Mouse (Mus musculus) spleen, embryonic (tissue): Measurements from ENCODE around the gene Rad9a.

Experiments
- CTCF ChIA-PET: fragments of 350-600 bp; sonication (Branson Sonifier 250); formaldehyde crosslinking; loops from one replicate; lab custom pipeline; 2022; lab: Charles Lee

Gene Rad9a

DNA sequence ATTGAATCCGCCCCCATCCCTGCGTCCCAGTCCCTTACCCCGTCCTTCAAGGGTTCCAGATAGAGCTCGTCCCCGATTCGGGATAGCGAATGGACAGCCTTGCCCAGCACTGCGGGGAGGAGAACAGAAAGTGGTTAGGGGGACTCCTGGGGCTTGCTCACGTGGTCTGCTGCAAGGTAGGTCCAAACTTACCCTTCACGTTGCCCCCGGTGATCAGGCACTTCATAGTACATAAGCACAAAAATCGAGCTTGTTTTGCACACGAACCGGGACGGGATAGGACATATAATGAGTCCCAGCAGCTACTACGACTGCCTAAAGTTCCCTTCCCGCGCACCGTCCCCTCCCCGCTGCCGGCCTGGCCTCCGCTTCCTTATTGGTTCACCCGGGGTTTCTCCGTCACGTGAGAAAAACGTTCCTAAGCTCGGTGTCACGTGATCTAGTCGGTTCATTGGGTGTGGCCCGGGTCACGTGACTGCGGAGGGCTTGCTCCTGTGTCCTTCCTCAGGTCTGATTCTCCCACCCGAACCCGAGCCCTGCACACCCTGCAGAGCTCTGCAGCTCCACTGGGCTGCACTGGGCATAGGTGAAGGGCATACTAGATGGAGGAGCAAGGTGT is at the start of gene Rad9a:
TSS of gene Rad9a (minus strand) at position 372 of the 619 bp plus-strand sequence.
- CTCF ChIA-PET: interaction anchor here (0.5 to 2.2 kb wide), 5 partner anchors 28 to 149 kb away, joined by 3 to 12 read pairs (median 6); no protein-coding TSS in a partner anchor

DNA sequence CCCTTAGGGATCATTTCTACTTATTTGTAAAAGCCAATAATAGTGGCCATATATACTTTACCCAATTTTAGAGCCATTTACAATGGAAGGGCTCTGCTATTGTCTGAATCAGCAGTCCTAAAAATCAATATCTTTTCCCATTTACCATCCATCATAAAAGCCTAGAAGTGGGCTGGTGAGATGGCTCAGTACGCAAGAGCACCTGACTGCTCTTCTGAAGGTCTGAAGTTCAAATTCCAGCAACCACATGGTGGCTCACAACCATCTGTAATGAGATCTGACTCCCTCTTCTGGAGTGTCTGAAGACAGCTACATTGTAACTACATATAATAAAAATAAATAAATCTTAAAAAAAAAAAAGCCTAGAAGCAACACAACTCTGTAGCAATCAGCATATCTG is 47.2 kb upstream of the Rad9a start:
- CTCF ChIA-PET: interaction anchor here (0.8 to 1.1 kb wide), 2 partner anchors 31 to 136 kb away, joined by 3 read pairs; no protein-coding TSS in a partner anchor

DNA sequence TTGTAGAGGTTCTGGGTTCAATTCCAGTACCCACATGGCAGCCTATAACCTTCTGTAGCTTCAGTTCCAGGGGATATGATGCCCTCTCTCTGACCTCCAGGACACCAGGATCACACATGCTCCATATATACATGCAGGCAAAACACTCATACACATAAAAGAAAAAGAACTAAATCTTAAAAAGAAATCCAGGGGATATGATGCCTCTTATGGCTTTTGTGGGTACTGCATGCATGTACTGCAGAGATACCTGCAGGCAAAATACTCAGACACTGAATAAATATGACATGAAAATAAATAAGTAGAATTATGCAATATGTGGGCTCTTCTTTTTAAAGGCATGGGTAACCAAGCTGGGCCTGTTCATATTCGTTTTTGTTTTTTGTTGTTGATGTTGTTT is 45.5 kb upstream of the Rad9a start:
- CTCF ChIA-PET: interaction anchor here (0.7 kb wide), 1 partner anchor 200 kb away, joined by 3 read pairs; no protein-coding TSS in a partner anchor

DNA sequence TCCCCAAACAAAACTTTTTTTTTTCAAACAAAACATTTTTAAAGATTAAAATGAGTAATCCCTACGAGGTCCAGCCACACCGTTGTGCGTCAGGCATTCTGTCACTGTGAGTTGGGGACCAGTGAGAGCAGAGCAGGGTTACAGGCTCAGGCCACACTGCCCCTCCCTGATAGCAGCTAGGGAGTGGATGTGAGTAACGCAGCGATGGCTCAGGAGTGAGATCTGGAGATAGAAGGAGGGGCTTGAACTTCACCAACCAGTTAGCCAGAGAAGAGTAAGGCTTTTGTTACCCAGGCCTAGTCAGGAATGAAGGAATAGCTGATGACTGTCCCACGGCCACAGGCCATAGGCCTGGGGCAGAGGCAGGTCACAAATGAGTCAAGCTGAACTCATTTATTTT is 43.3 kb upstream of the Rad9a start:
- CTCF ChIA-PET: no interaction called here

DNA sequence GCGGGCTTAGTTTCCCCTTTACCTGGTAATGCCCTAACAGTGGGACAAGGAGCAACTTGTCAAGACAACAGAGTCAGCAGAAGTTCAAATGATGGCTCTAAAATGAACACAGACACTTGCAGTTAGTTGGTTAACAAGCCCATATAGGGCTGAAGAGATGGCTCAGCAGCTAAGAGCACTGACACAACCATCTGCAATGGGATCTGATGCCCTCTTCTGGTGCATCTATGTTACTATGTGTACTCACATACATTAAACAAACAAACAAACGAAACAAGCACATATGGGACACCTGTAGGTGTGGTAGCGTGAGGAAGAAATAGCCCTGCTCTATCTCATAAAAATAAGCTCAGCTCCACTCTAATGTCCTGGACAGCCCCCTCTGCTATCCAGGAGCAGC is 41.0 kb upstream of the Rad9a start:
- CTCF ChIA-PET: interaction anchor here (0.6 to 0.9 kb wide), 2 partner anchors 11 to 31 kb away, joined by 3 to 5 read pairs; partner anchors contain the start of gene Pold4

DNA sequence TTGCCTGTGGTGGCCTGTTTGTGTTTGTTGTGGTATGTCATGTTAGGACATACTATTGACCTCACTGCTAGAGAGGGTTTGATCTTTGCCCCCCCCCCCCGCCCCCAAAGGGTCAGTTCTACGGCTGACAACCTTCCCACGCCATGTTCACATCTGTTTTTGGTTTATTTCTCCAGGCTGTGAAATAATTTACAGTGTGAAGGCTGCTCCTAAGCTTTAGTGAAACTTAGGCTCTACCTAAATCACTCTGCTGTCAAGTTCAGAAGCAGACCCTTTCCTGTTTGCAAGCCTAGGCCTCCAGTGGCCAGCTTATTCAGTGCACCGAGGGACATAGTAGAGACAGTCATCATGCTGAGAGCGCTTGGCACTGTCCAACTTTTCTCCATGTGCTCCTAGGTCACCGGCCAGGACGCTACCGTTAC is 38.8 kb upstream of the Rad9a start:
- CTCF ChIA-PET: no interaction called here

DNA sequence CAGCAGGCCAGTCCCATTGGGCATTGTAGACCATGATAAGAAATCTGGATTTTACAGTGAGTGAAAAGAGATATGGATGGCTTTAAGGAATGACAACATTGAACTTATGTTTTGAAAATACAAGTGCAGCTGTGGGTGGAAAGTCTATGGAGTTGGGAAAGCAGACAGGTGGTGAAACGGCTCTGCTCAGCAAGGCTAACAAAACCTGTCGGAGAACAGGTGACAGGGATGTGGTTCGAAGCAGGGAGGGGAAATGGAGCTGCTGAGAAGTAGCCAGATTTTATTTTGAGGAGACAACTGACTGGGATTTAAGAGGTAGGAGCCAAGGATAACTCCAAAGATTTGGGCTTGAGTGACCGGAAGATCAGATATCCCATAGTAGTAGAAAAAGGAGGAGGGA is 33.1 kb upstream of the Rad9a start:
- CTCF ChIA-PET: interaction anchor here (0.6 kb wide), 1 partner anchor 687 kb away, joined by 5 read pairs; no protein-coding TSS in a partner anchor

DNA sequence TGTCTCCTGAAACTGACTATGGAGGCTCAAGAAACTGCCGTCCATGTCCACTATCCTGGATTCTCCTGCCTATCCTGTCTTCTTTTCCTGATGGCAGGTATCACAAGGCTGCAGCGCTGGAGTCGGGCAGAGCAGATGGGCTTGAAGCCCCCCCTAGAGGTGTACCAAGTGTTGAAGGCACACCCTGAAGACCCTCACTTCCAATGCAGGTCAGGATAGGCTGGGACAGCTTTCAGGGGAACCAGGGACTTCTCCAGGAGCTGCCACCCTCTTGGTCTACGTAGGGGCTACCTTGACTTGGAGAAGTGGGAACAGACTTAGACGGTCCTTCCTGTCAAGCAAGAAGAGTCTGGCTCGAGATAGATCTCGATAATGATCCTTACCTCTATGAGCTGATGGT is 31.2 kb upstream of the Rad9a start:
- CTCF ChIA-PET: interaction anchor here (0.5 to 1.3 kb wide), 4 partner anchors 25 to 181 kb away, joined by 3 to 5 read pairs (median 3); no protein-coding TSS in a partner anchor

DNA sequence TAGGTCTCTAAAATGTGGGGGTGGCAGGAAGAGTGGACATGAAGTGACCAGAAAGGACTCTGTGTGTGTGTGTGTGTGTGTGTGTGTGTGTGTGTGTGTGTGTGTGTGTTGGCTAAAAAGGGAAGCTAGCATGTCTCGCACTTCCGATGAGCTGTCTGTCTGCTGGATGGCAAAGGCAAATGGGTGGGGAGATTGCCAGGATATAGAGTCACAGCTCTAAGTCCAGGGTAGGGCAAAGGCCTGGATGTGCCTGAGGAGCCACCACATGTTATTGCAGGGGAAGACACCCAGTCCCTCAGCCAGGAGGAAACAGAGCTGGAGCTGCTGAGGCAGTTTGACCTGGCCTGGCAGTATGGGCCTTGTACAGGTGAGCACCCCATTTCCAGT is 30.7 kb upstream of the Rad9a start:
- CTCF ChIA-PET: interaction anchor here (0.6 to 1.3 kb wide), 7 partner anchors 11 to 371 kb away, joined by 3 to 5 read pairs (median 3); no protein-coding TSS in a partner anchor

DNA sequence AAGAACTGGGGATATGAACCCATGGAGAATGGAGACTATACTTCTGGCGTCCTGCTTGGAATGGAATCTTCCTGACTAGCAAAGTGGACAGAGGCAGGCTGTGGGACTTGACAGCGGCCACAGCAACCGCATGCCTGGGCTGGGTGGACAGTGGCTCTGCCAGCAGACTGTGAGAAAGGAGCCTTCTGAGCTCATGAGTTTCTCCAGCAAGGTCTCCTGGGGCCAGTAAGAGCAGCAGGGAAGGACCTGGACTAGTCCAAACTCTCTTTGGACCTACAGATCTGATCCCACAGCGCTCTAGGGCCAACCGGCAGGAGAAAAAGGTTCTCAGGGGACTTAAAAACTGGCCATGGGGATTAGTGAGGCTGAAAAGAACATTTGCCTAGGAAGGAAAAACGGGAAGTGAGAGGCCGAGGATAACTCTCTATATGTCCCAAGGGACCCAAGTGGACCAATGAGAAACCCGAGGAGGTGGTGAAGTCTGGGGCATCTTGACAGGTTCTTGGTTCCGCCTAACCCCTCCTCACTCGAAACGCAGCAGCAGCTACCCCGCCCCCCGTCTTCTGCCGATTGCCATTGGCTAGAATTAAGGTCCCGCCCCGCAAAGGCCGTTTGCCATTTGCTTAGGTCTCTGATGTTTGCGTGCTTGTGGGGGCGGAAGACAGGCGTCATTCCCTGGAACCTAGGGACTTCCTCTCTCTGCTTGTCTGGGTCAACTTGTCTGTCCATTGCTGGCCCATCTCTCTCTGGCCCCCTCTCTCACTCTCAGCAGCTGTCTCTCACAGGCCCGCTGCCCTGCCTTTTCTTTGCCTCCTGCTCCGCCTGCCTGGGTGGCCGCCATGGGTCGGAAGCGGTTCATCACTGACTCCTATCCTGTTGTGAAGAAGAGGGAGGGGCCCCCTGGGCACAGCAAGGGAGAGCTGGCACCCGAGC is 30.1 kb upstream of the Rad9a start, which contains the start of gene Pold4:
TSS of gene Pold4 (plus strand) at position 647 of the 933 bp plus-strand sequence.
- CTCF ChIA-PET: interaction anchor here (0.6 to 2.8 kb wide), 6 partner anchors 11 to 372 kb away, joined by 3 to 27 read pairs (median 4); partner anchors contain the start of gene Rad9a

DNA sequence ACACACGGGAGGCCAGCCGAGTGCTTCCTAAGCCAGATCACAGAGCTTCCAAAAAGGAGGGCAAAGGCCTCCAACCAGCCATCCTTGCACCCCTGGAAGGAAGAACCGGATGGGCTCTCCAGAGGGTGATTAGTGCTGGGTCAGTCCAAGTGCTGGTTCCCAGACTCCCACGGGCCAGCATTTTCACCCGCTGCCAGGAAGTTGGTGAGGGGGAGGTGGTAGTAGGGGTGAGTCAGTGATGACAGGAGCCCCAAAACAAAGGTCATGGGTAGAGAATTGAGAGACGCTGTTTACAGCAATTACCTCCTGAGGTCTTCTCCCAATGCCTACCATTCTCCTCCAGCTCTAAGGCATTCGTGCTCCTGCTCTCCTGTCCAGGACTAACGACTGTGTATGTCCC is 29.0 kb upstream of the Rad9a start:
- CTCF ChIA-PET: interaction anchor here (1.3 to 2.8 kb wide), 2 partner anchors 14 to 29 kb away, joined by 12 to 19 read pairs; partner anchors contain the start of gene Rad9a

DNA sequence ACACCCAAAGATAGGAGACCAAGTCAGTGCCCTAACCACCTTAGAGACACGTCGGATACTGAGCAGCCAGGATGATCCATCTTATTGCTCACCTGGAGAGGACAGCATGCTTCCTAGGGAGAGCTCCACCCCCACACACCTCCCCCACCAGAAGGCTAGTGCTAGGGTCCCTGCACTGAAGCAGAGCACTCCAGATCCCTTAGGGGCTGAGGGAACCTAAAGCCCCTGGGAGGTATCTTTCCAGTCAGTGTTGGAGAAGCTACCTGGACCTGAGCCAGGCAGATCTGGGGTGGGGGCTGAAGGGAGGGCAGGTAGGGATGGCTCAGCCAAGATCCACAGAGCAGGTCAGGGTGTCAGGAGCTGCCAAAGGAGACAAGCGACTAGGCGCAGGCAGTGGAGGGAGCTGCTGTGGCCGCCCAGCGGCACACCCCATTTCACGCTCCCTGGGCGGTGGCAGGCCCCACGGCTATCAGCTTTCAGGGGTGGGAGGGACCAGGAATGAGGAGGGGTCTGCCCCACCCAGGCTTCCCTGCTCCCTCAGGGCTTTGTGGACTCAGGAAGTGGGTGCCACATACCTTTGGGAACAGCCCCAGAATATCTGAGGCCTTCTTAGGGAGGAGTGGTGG is 28.1 kb upstream of the Rad9a start:
- CTCF ChIA-PET: interaction anchor here (0.6 to 2.8 kb wide), 9 partner anchors 12 to 131 kb away, joined by 3 to 19 read pairs (median 6); partner anchors contain the start of gene Rad9a

DNA sequence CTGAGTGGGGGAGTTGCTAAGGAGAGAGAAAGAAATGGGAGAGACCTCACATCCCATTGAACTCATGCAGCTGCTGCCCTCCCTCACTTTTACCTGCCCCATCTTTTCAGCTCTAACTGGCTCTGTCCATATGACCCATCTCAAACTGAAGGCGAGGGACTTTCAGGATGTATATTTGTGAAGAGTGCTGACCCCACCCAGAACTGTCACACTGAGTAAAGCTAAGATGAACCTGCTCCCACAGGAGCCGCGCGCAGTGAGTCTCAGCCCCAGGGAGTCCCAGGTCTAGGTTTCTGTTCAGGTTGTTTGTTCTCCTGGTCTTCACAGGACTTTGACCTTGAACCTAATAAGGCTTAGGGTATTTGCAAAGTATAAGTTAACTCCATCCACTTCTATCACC is 27.4 kb upstream of the Rad9a start:
- CTCF ChIA-PET: interaction anchor here (0.5 to 2.8 kb wide), 12 partner anchors 8 to 217 kb away, joined by 3 to 14 read pairs (median 4); partner anchors contain the start of genes AC109138.7, Clcf1 and Rad9a

DNA sequence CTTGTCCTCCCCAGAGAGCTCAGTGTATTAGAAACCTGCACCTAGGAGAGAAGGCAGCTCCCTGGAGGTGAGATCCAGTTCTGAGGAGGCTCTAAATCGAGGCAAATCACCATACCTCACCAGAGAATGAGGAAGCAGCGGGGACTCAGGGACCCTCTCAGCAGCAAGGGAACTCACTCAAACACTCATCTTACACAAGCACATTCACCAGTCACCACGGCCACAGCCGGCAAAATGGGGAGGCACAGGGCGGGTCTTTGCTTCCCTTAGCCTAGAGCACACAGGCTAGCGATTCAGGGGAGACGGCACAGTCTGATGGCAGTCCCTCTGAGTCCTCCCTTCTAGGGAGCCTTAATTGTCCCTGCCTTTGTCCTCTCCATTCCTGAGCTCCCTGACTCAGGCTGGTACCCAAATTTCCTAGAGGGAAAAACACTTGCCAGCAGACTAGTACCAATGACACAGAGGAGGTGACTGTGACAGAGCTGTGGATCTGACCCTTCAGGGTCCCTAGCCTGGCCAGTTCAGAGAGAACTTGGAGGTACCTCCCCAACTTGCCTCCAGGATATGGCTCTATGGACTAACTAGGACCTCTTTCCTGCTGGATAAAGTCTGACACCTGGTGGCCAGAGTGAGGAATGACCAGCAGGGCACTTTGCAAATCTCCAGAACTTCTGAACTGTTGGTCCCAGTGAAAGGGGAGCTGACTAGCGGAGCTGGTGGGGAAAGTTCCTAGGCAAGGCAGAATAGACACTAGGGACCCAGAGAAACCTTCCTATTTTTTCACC is 26.6 kb upstream of the Rad9a start:
- CTCF ChIA-PET: interaction anchor here (0.5 to 2.8 kb wide), 10 partner anchors 9 to 216 kb away, joined by 3 to 14 read pairs (median 6); partner anchors contain the start of genes AC109138.7, Clcf1 and Rad9a

DNA sequence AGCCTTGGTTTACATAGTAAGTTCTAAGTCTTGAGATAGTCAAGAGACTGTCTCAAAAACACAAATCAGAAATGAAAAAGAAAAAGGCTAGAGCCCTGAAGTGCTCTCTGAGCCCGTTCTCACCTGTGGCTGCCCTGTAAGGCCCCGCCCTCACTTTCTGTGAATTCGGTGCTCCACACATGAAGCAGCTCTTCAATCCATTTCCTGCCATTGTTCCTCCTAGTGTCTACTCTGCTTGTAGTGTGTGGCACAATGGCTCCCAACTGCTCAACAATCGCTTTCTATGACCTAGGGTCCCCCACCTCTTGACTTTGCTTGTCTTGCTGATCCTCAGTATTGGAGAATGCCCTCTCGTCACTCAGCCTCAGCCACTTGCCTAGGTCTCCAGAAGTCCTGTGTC is 26.0 kb upstream of the Rad9a start:
- CTCF ChIA-PET: interaction anchor here (1.2 to 2.3 kb wide), 4 partner anchors 10 to 23 kb away, joined by 4 to 14 read pairs (median 8); partner anchors contain the start of genes AC109138.7 and Clcf1

DNA sequence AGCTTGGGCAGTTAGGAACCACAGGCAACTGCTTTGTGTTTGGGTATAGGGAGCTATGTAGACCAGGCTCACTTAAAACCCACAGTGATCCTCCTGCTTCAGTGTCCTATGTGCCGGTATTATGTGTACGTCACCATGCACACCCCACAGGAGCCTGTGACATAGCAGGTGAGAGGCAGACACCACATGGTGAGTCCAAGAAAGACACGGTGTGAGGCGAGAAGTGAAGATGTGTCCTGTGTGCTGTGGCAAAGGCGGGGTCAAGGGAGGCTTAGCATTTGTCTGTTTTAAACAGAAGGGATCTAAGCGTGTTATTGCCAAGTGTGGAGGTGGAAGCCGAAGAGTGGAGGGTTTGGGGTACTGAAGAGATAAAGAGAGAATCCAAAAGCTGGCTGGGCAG is 25.3 kb upstream of the Rad9a start:
- CTCF ChIA-PET: interaction anchor here (0.6 to 2.3 kb wide), 4 partner anchors 9 to 503 kb away, joined by 3 to 14 read pairs (median 8); no protein-coding TSS in a partner anchor

DNA sequence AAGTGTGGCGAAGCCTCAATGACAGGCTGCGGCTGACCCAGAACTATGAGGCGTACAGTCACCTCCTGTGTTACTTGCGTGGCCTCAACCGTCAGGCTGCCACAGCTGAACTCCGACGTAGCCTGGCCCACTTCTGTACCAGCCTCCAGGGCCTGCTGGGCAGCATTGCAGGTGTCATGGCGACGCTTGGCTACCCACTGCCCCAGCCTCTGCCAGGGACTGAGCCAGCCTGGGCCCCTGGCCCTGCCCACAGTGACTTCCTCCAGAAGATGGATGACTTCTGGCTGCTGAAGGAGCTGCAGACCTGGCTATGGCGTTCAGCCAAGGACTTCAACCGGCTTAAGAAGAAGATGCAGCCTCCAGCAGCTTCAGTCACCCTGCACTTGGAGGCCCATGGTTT is 20.7 kb upstream of the Rad9a start:
- CTCF ChIA-PET: no interaction called here

DNA sequence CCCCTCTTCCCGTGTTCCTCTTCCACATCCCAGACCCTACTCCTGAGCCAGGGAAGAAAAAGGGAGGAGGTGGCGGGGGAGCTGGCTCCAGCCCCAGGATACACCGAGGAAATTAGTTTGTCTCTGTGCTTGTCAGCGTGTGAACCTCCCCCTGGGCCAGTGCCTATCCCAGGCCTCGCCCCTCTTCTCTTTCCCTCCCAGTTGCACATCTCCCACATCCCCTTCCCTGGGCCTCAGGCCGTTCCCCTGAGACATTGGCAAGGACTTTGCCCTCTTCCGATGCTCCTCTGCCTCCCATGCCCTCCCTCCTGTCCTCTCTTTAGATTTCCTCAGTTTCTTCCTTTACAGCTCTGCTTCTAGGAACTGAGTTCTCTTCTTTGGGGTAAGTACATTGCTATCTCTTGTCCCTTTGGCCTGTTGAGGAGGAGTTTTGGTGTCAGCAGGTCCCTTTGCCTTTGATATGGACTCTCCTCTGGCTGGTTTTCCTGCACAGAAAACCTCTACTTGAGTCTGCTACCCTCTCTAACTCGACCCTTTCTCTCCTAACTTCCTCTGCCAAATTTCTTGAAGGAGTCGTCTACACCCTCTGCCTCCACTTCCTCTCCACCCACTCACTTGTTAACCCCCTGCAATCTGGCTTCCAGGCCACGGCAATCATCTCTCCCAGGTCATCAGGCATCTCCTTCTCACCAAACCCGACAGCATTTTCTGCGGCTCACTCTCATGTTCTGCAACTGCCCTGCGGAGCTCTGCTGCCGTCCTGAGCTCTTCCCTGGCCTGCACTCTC is 19.7 kb upstream of the Rad9a start:
- CTCF ChIA-PET: no interaction called here

DNA sequence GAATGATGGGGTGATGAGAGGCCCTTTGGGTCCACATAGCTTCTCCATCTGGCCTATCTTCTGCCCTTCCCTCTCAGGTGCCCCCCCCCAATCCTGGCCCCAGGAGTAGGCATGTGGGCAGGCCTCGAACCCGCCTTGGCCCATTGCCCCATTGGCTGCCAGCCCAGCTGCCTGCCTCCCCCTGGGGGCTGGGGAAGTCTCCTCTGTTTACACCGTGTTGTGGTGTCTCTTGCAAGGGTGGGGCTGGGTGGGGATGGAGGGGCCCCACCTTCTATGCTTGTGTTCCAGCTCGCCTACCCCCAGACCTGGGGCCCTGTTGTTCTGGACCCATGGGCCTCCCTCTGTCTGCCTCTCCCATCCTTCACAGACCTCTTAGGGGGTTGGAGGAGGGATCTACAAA is 19.0 kb upstream of the Rad9a start:
- CTCF ChIA-PET: interaction anchor here (0.6 kb wide), 1 partner anchor 141 kb away, joined by 5 read pairs; no protein-coding TSS in a partner anchor
